Mouse (Mus musculus): ENCODE results near the gene Vash2. TPM values are rescaled to one million over a fixed set of nuclear protein-coding genes. Genes with fewer than 3 reads are reported as not detected.

The Vash2 gene
- polyA plus RNA-seq, 1 experiment from 2014 or later = 66.2 TPM

GRCm38 (mm10) chr1:190980470-190980869 is 1.4 kb upstream of the Vash2 start:
- Histone ChIP-seq H3K4me1 (ENCODE audit: control insufficient read depth, insufficient read depth, low read length) (peaks cover 31% of the 10 kb centered on the region), H3K27me3 (ENCODE audit: control insufficient read depth, insufficient read depth, low read length) (no peaks in the 10 kb centered on the region), H3K9me3 (replicated peaks; ENCODE audit: control insufficient read depth, low read length) (no peaks in the 10 kb centered on the region), H3K4me3 (ENCODE audit: low read depth, low read length) (no peak overlapping the region), H3K36me3 (ENCODE audit: control insufficient read depth, insufficient read depth, low read length) (no peaks in the 10 kb centered on the region), H3K4me2 (no peak overlapping the region), H3K27ac (ENCODE audit: low read depth, low read length) (no peak overlapping the region), H3K9ac (ENCODE audit: low read depth, low read length) (no peak overlapping the region)
- WGBS (ENCODE audit: insufficient replicate concordance) = 81% methylated on average over 1 of the region's 1 CpGs
- ATAC-seq (replicated peaks; ENCODE audit: insufficient number of reproducible peaks, low FRiP score, low TSS enrichment) = no peak

DNA sequence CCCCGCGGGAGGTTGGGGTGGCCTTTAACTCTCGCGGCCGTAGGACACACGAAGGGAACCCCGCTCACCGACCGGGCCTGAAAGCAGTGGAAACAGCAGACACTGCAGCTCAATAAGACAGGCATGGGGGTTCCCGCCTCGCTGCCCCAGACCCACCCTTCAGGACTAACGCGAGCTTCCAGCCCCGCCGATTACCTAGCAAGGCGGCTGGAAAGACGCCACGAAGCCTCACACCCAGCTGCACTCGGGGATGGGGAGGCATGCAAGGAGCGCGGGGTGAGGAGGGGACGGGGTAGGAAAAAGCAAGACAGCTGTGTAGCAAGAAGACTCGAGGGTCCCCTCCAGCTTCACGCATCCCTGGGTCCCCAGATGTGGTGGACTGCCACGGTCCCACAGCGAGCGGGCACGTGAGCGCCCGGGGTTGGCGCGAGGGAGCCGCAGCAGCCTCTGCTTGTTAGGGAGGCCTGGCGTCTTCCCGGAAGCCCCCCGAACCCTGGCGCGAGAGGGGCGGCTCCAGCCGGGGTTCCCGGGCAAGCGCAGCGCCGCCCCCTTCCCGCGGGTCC is 504 bp downstream of the Vash2 start:
- Histone ChIP-seq H3K4me2 (peak overlapping the region; percentile 95), H3K4me1 (ENCODE audit: control insufficient read depth, insufficient read depth, low read length) (peaks cover 45% of the 10 kb centered on the region), H3K27ac (ENCODE audit: low read depth, low read length) (peak overlapping the region; percentile 95), H3K4me3 (ENCODE audit: low read depth, low read length) (peak overlapping the region; percentile 79), H3K9me3 (replicated peaks; ENCODE audit: control insufficient read depth, low read length) (no peaks in the 10 kb centered on the region), H3K36me3 (ENCODE audit: control insufficient read depth, insufficient read depth, low read length) (peaks cover 9% of the 10 kb centered on the region), H3K9ac (ENCODE audit: low read depth, low read length) (peak overlapping the region; percentile 96), H3K27me3 (ENCODE audit: control insufficient read depth, insufficient read depth, low read length) (no peaks in the 10 kb centered on the region)
- peak; percentile 60 for ATAC-seq (replicated peaks; ENCODE audit: insufficient number of reproducible peaks, low FRiP score, low TSS enrichment)
- under 1% methylated on average over 46 of the region's 46 CpGs for WGBS (ENCODE audit: insufficient replicate concordance)

- H3K4me3 ChIP-seq (ENCODE audit: low read depth, low read length) = peak overlapping the region; percentile 79
- no peaks in the 10 kb centered on the region for H3K9me3 ChIP-seq (replicated peaks; ENCODE audit: control insufficient read depth, low read length)
- WGBS (ENCODE audit: insufficient replicate concordance) = under 1% methylated on average over 22 of the region's 22 CpGs
- H3K9ac ChIP-seq (ENCODE audit: low read depth, low read length) = peak overlapping the region; percentile 96
- peaks cover 11% of the 10 kb centered on the region for H3K36me3 ChIP-seq (ENCODE audit: control insufficient read depth, insufficient read depth, low read length)
- ATAC-seq (replicated peaks; ENCODE audit: insufficient number of reproducible peaks, low FRiP score, low TSS enrichment) = no peak
- H3K27me3 ChIP-seq (ENCODE audit: control insufficient read depth, insufficient read depth, low read length) = no peaks in the 10 kb centered on the region
- peak overlapping the region; percentile 95 for H3K27ac ChIP-seq (ENCODE audit: low read depth, low read length)
- H3K4me2 ChIP-seq = peak overlapping the region; percentile 95
- H3K4me1 ChIP-seq (ENCODE audit: control insufficient read depth, insufficient read depth, low read length) = peaks cover 51% of the 10 kb centered on the region
These were observed 1.1 kb downstream of the Vash2 start for GRCm38 (mm10) chr1:190978001-190978400.

GRCm38 (mm10) chr1:190976887-190977573 is 2.1 kb downstream of the Vash2 start:
- ATAC-seq (replicated peaks; ENCODE audit: insufficient number of reproducible peaks, low FRiP score, low TSS enrichment) = no peak
- no peaks in the 10 kb centered on the region for H3K9me3 ChIP-seq (replicated peaks; ENCODE audit: control insufficient read depth, low read length)
- H3K4me2 ChIP-seq = peak overlapping the region; percentile 95
- peak overlapping the region; percentile 51 for H3K27ac ChIP-seq (ENCODE audit: low read depth, low read length)
- peaks cover 57% of the 10 kb centered on the region for H3K4me1 ChIP-seq (ENCODE audit: control insufficient read depth, insufficient read depth, low read length)
- peak overlapping the region; percentile 79 for H3K4me3 ChIP-seq (ENCODE audit: low read depth, low read length)
- 31% methylated on average over 11 of the region's 11 CpGs for WGBS (ENCODE audit: insufficient replicate concordance)
- H3K9ac ChIP-seq (ENCODE audit: low read depth, low read length) = peak overlapping the region; percentile 96
- H3K36me3 ChIP-seq (ENCODE audit: control insufficient read depth, insufficient read depth, low read length) = peaks cover 11% of the 10 kb centered on the region
- H3K27me3 ChIP-seq (ENCODE audit: control insufficient read depth, insufficient read depth, low read length) = no peaks in the 10 kb centered on the region

DNA sequence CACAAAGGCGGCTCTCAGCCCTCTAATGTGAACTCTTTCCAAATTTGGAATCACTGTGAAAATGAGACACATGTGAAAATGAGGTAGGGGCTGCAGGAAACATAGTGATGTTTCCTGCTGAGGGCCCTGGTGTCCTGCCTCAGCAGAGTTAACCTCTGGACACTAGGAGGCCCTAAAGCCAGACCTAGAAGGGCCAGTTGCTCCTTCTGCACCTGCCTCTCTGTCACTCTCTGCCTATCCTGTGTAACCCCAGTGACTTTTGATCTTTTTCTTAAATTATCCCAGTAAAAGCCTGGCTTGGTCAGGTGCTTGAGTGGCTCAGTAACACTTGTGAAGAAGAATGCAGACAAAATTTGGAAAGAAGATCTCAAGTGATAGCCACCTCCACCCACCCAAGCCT is 4.3 kb downstream of the Vash2 start:
- peaks cover 25% of the 10 kb centered on the region for H3K36me3 ChIP-seq (ENCODE audit: control insufficient read depth, insufficient read depth, low read length)
- H3K4me3 ChIP-seq (ENCODE audit: low read depth, low read length) = no peak overlapping the region
- ATAC-seq (replicated peaks; ENCODE audit: insufficient number of reproducible peaks, low FRiP score, low TSS enrichment) = no peak
- H3K4me1 ChIP-seq (ENCODE audit: control insufficient read depth, insufficient read depth, low read length) = peaks cover 58% of the 10 kb centered on the region
- peak overlapping the region; percentile 46; the same call in 1 of the 2 replicates for H3K9ac ChIP-seq (ENCODE audit: low read depth, low read length)
- H3K27ac ChIP-seq (ENCODE audit: low read depth, low read length) = no peak overlapping the region
- WGBS (ENCODE audit: insufficient replicate concordance) = 52% methylated on average over 1 of the region's 1 CpGs
- H3K27me3 ChIP-seq (ENCODE audit: control insufficient read depth, insufficient read depth, low read length) = no peaks in the 10 kb centered on the region
- no peak overlapping the region for H3K4me2 ChIP-seq
- H3K9me3 ChIP-seq (replicated peaks; ENCODE audit: control insufficient read depth, low read length) = no peaks in the 10 kb centered on the region

DNA sequence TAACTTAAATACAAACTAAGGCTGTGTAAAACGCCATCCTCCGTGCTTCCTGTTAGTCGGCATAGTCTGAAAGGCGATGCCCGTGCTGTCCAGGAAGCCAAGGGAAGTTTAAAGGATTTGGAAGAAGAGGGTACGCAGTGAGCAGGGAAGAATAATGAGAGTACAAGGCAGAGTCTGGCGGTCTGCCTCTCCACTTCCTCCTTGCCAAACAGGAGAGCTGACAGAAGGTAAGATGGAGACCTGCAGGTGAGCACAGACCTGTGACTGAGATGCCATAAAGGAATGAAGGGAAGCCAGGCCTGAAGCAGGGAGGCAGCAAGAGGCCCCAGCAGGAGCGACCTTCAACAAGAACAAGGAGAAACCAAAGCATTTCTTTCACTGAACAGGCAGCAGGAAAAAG is 4.9 kb downstream of the Vash2 start:
- no peak overlapping the region; the same call in 1 of the 2 replicates for H3K27ac ChIP-seq (ENCODE audit: low read depth, low read length)

GRCm38 (mm10) chr1:190972612-190973192 is 6.4 kb downstream of the Vash2 start:
- Histone ChIP-seq H3K4me3 (ENCODE audit: low read depth, low read length) (no peak overlapping the region), H3K4me1 (ENCODE audit: control insufficient read depth, insufficient read depth, low read length) (peaks cover 52% of the 10 kb centered on the region), H3K27ac (ENCODE audit: low read depth, low read length) (peak overlapping the region; percentile 70), H3K9ac (ENCODE audit: low read depth, low read length) (peak overlapping the region; percentile 43; the same call in 1 of the 2 replicates), H3K36me3 (ENCODE audit: control insufficient read depth, insufficient read depth, low read length) (peaks cover 32% of the 10 kb centered on the region), H3K27me3 (ENCODE audit: control insufficient read depth, insufficient read depth, low read length) (no peaks in the 10 kb centered on the region), H3K9me3 (replicated peaks; ENCODE audit: control insufficient read depth, low read length) (no peaks in the 10 kb centered on the region), H3K4me2 (peak overlapping the region; percentile 21)
- no peak; the same call in 1 of the 2 replicates for ATAC-seq (replicated peaks; ENCODE audit: insufficient number of reproducible peaks, low FRiP score, low TSS enrichment)
- WGBS (ENCODE audit: insufficient replicate concordance) = 35% methylated on average over 7 of the region's 7 CpGs

More for the DNA sequence above, 4.9 kb downstream of the Vash2 start:
- Histone ChIP-seq H3K9ac (ENCODE audit: low read depth, low read length) (peak overlapping the region; percentile 46; the same call in 1 of the 2 replicates), H3K4me1 (ENCODE audit: control insufficient read depth, insufficient read depth, low read length) (peaks cover 58% of the 10 kb centered on the region), H3K4me3 (ENCODE audit: low read depth, low read length) (no peak overlapping the region), H3K9me3 (replicated peaks; ENCODE audit: control insufficient read depth, low read length) (no peaks in the 10 kb centered on the region), H3K36me3 (ENCODE audit: control insufficient read depth, insufficient read depth, low read length) (peaks cover 25% of the 10 kb centered on the region), H3K27me3 (ENCODE audit: control insufficient read depth, insufficient read depth, low read length) (no peaks in the 10 kb centered on the region), H3K4me2 (no peak overlapping the region)
- no peak for ATAC-seq (replicated peaks; ENCODE audit: insufficient number of reproducible peaks, low FRiP score, low TSS enrichment)
- WGBS (ENCODE audit: insufficient replicate concordance) = 90% methylated on average over 8 of the region's 8 CpGs

GRCm38 (mm10) chr1:190971708-190972610 is 7.1 kb downstream of the Vash2 start:
- Histone ChIP-seq H3K9me3 (replicated peaks; ENCODE audit: control insufficient read depth, low read length) (no peaks in the 10 kb centered on the region), H3K27ac (ENCODE audit: low read depth, low read length) (peak overlapping the region; percentile 70), H3K4me1 (ENCODE audit: control insufficient read depth, insufficient read depth, low read length) (peaks cover 45% of the 10 kb centered on the region), H3K4me2 (no peak overlapping the region), H3K27me3 (ENCODE audit: control insufficient read depth, insufficient read depth, low read length) (no peaks in the 10 kb centered on the region), H3K4me3 (ENCODE audit: low read depth, low read length) (no peak overlapping the region), H3K9ac (ENCODE audit: low read depth, low read length) (peak overlapping the region; percentile 43; the same call in 1 of the 2 replicates), H3K36me3 (ENCODE audit: control insufficient read depth, insufficient read depth, low read length) (peaks cover 32% of the 10 kb centered on the region)
- WGBS (ENCODE audit: insufficient replicate concordance) = 70% methylated on average over 14 of the region's 14 CpGs
- no peak for ATAC-seq (replicated peaks; ENCODE audit: insufficient number of reproducible peaks, low FRiP score, low TSS enrichment)
